Mouse (Mus musculus) midbrain, embryonic 16.5 days (tissue): ENCODE measurements around the gene Kcmf1. TPM values are rescaled to one million over a fixed set of nuclear protein-coding genes. Genes with fewer than 3 reads are reported as not detected.

Source experiments
- ATAC-seq: fragments of 200-750 bp; cut with Nextera tagmentation; 2 replicates; pipeline ENCODE4 v1.8.0; 2017; ENCODE audit warnings: moderate TSS enrichment
- H3K27ac ChIP-seq: fragments of 300-500 bp; sonication (generic); 2 replicates; pipeline ENCODE4 v1.5.1; 2014; ENCODE audit warnings: mild to moderate bottlenecking, low read length, mixed read lengths
- H3K27me3 ChIP-seq: fragments of 300-500 bp; sonication (generic); 2 replicates; pipeline ENCODE4 v1.6.1; 2014; ENCODE audit warnings: low read depth, low read length, mixed read lengths; ENCODE audit not compliant: control insufficient read depth, insufficient read depth
- H3K36me3 ChIP-seq: fragments of 300-500 bp; sonication (generic); 2 replicates; pipeline ENCODE4 v1.6.1; 2014; ENCODE audit warnings: mild to moderate bottlenecking, low read length, moderate library complexity, mixed read lengths; ENCODE audit not compliant: control insufficient read depth, insufficient read depth
- H3K4me1 ChIP-seq: fragments of 300-500 bp; sonication (generic); 2 replicates; pipeline ENCODE4 v1.6.1; 2014; ENCODE audit warnings: mild to moderate bottlenecking, low read length, mixed read lengths; ENCODE audit not compliant: control insufficient read depth, insufficient read depth
- H3K4me2 ChIP-seq: fragments of 300-500 bp; sonication (generic); 2 replicates; pipeline ENCODE4 v1.6.1; 2014; ENCODE audit warnings: mild to moderate bottlenecking, low read length, mixed read lengths
- H3K4me3 ChIP-seq: fragments of 300-500 bp; sonication (generic); 2 replicates; pipeline ENCODE4 v1.5.1; 2014; ENCODE audit warnings: low read depth, mild to moderate bottlenecking, low read length, moderate library complexity, mixed read lengths
- H3K9ac ChIP-seq: fragments of 300-500 bp; sonication (generic); 2 replicates; pipeline ENCODE4 v1.6.1; 2014; ENCODE audit warnings: low read depth, low read length, mixed read lengths
- H3K9me3 ChIP-seq: fragments of 300-500 bp; sonication (generic); replicated peaks from 2 replicates; pipeline ENCODE4 v1.6.1; 2014; ENCODE audit warnings: mild to moderate bottlenecking, low read length, mixed read lengths; ENCODE audit not compliant: control insufficient read depth, poor library complexity, severe bottlenecking
- WGBS: fragments of 180-500 bp; shearing (Covaris S2); extraction: QIAGEN DNeasy Blood & Tissue Kit; methylation state at CpG from one replicate; pipeline ENCODE4 v1.1.7; 2014; 5-methylcytosine and 5-hydroxymethylcytosine counted together
- polyA plus RNA-seq: library from polyadenylated mRNA; unstranded; fragments of >200 nt; fragmentation: Nextera tagmentation; extraction: Ambion mirVana; gene quantifications from 2 replicates; pipeline ENCODE4 v1.2.1, GENCODE M21; 2015

The Kcmf1 gene
- polyA plus RNA-seq, 1 experiment from 2014 or later: 29.7 TPM

DNA sequence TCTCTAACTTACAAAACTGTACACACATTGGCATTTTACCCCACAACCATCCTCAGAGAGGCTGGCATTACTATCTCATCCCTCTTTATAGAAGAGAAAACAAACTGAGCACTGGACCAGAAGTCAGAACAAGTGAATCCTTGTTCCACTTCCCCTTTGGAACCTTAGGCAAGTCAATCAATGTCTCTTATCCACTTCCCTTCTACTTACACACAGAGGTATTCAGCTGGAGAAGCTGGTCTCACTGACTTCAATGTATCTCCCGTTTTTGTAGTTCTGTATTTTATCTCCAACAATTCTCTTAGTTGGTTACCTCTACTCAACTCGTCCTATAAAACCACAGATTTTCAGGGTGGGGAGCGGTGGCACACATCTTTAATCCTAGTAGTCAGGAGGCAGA lies 15.0 kb downstream of the Kcmf1 start:
- WGBS: 94% methylated on average over 3 of the region's 3 CpGs
- Histone ChIP-seq H3K4me1 (peaks cover under 1% of the 10 kb centered on the region; the same call in 1 of the 2 replicates), H3K9ac (no peak overlapping the region), H3K27me3 (no peaks in the 10 kb centered on the region), H3K9me3 (no peaks in the 10 kb centered on the region), H3K36me3 (no peaks in the 10 kb centered on the region), H3K4me2 (no peak overlapping the region), H3K4me3 (no peak overlapping the region), H3K27ac (no peak overlapping the region)
- ATAC-seq: no peak

- H3K27ac ChIP-seq: no peak overlapping the region
- WGBS: 92% methylated on average over 8 of the region's 8 CpGs
These were observed 16.9 kb downstream of the Kcmf1 start for GRCm38 (mm10) chr6:72882661-72883458.

GRCm38 (mm10) chr6:72882222-72882621 lies 17.6 kb downstream of the Kcmf1 start:
- Histone ChIP-seq H3K27me3 (no peaks in the 10 kb centered on the region), H3K4me2 (no peak overlapping the region), H3K9me3 (no peaks in the 10 kb centered on the region), H3K27ac (no peak overlapping the region), H3K4me1 (no peaks in the 10 kb centered on the region; the same call in 1 of the 2 replicates), H3K4me3 (no peak overlapping the region), H3K9ac (no peak overlapping the region), H3K36me3 (no peaks in the 10 kb centered on the region)
- WGBS: 92% methylated on average over 3 of the region's 3 CpGs
- no peak for ATAC-seq

More at GRCm38 (mm10) chr6:72882661-72883458, 16.9 kb downstream of the Kcmf1 start:
- no peaks in the 10 kb centered on the region for H3K9me3 ChIP-seq
- no peak overlapping the region for H3K4me2 ChIP-seq
- no peak overlapping the region for H3K9ac ChIP-seq
- H3K27me3 ChIP-seq: no peaks in the 10 kb centered on the region
- no peak overlapping the region for H3K4me3 ChIP-seq
- no peaks in the 10 kb centered on the region; the same call in 1 of the 2 replicates for H3K4me1 ChIP-seq
- ATAC-seq: no peak
- no peaks in the 10 kb centered on the region for H3K36me3 ChIP-seq

DNA sequence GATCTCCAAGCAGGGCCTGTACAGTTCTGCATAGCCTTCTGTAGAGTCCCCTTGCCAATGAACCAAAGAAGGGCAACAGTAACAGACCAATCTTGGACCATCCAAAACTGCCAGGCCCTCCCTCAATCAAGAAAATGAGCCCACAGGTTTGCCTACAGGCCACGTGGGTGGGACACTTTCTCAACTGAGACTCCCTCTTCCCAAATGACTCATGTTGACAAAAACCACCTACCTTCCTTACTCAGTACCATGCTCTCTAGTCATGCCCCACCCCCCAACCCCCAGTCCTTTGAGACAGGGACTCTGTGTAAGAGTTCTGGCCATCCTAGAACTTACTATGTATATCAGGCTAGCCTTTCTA lies 18.2 kb downstream of the Kcmf1 start:
- Histone ChIP-seq H3K9ac (no peak overlapping the region), H3K4me1 (no peaks in the 10 kb centered on the region; the same call in 1 of the 2 replicates), H3K4me3 (no peak overlapping the region), H3K27me3 (no peaks in the 10 kb centered on the region), H3K9me3 (no peaks in the 10 kb centered on the region), H3K36me3 (no peaks in the 10 kb centered on the region), H3K4me2 (no peak overlapping the region), H3K27ac (no peak overlapping the region)
- WGBS: 76% methylated on average over 1 of the region's 1 CpGs
- no peak for ATAC-seq

DNA sequence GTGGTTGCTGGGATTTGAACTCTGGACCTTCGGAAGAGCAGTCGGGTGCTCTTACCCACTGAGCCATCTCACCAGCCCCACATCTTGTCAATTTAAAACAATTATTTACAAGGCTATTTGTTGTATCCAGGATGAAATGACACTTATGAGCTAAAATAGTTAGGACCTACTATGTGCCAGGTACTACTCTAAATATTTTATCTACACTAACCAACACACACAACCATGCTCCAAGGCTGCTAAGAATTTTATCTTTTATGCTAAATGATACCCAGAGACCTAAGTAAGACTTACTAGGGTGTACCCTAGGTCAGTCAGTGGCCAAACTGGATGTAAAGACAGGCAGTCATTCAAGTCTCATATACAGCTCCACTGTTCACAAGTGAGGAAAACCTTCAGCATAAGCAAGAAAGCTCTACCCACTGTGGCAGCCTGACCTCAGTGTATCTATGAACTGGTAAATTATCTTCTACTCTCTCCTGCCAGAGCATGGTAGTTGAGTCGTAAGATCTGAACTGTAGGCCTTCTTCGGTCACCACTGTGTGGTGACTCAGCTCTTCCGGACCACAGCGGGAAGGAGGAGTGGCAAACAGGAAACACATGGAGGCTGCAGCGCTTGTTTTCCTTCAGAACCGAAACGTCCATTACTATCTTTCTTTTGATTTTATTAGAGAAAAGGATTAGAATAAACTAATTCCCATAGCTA lies 18.7 kb downstream of the Kcmf1 start:
- H3K4me3 ChIP-seq: no peak overlapping the region
- H3K4me2 ChIP-seq: no peak overlapping the region
- no peaks in the 10 kb centered on the region for H3K9me3 ChIP-seq
- ATAC-seq: no peak
- H3K27me3 ChIP-seq: no peaks in the 10 kb centered on the region
- no peak overlapping the region for H3K27ac ChIP-seq
- H3K4me1 ChIP-seq: no peaks in the 10 kb centered on the region; the same call in 1 of the 2 replicates
- no peaks in the 10 kb centered on the region for H3K36me3 ChIP-seq
- WGBS: 94% methylated on average over 9 of the region's 9 CpGs
- no peak overlapping the region for H3K9ac ChIP-seq

GRCm38 (mm10) chr6:72876629-72877028 lies 23.1 kb downstream of the Kcmf1 start:
- Histone ChIP-seq H3K9ac (no peak overlapping the region), H3K4me2 (no peak overlapping the region), H3K4me3 (no peak overlapping the region), H3K27ac (no peak overlapping the region), H3K36me3 (no peaks in the 10 kb centered on the region), H3K4me1 (no peaks in the 10 kb centered on the region; the same call in 1 of the 2 replicates), H3K9me3 (no peaks in the 10 kb centered on the region), H3K27me3 (no peaks in the 10 kb centered on the region)
- ATAC-seq: no peak
- WGBS: 96% methylated on average over 6 of the region's 6 CpGs

DNA sequence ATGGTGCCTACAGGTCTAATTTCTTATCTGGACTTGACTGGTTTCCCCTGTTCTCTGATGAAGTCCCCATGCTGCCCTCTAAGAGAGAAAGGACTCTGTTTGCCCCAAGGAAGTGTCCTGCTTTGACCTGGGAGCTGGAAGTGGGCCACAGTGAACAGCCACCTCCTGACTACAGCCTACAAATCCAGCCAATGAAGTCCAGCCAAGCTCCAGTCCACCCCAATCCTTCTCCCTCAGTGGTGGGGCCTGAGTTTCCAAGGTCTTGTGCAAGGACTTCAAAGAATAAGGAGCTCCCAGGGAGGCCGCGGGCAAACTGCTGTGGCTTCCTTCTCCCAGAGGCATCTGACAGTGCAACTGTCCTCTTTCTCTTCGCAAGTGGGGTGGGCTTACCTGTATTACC lies 26.4 kb downstream of the Kcmf1 start:
- ATAC-seq: no peak
- Histone ChIP-seq H3K9ac (no peak overlapping the region), H3K36me3 (no peaks in the 10 kb centered on the region), H3K9me3 (no peaks in the 10 kb centered on the region), H3K4me2 (no peak overlapping the region), H3K4me1 (no peaks in the 10 kb centered on the region; the same call in 1 of the 2 replicates), H3K4me3 (no peak overlapping the region), H3K27me3 (no peaks in the 10 kb centered on the region), H3K27ac (no peak overlapping the region)
- 81% methylated on average over 3 of the region's 3 CpGs for WGBS

DNA sequence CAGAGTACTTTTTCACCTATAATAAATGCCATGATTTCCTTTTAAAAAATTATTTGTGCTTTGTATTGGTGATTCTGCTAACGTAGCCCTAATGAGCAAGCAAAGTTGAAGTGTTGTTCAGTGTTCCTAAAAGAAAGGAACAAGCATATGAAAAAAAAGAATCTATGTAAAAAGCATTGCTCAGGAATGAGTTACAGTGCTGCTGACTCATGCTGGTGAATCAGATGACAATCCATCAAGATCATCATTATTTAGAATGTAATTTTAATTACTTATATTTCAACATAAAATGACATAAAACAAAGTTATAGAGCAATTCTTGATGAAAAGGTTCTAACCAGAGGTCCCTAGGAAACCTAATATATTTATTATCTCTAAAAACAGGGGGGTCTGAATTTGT lies 27.5 kb downstream of the Kcmf1 start:
- no peaks in the 10 kb centered on the region for H3K9me3 ChIP-seq
- H3K36me3 ChIP-seq: no peaks in the 10 kb centered on the region
- H3K4me1 ChIP-seq: no peaks in the 10 kb centered on the region; the same call in 1 of the 2 replicates
- no peak for ATAC-seq
- no peaks in the 10 kb centered on the region for H3K27me3 ChIP-seq
- 89% methylated on average over 1 of the region's 1 CpGs for WGBS
- no peak overlapping the region for H3K4me3 ChIP-seq
- no peak overlapping the region for H3K9ac ChIP-seq
- no peak overlapping the region for H3K4me2 ChIP-seq
- H3K27ac ChIP-seq: no peak overlapping the region

GRCm38 (mm10) chr6:72869601-72870000 lies 30.2 kb downstream of the Kcmf1 start:
- Histone ChIP-seq H3K36me3 (no peaks in the 10 kb centered on the region), H3K9me3 (no peaks in the 10 kb centered on the region), H3K27ac (no peak overlapping the region), H3K4me2 (no peak overlapping the region), H3K27me3 (no peaks in the 10 kb centered on the region), H3K4me3 (no peak overlapping the region), H3K4me1 (no peaks in the 10 kb centered on the region; the same call in 1 of the 2 replicates), H3K9ac (no peak overlapping the region)
- ATAC-seq: no peak
- 65% methylated on average over 8 of the region's 8 CpGs for WGBS
